Mouse (Mus musculus): ENCODE measurements around the gene Spaca4.

Spaca4 gene

DNA sequence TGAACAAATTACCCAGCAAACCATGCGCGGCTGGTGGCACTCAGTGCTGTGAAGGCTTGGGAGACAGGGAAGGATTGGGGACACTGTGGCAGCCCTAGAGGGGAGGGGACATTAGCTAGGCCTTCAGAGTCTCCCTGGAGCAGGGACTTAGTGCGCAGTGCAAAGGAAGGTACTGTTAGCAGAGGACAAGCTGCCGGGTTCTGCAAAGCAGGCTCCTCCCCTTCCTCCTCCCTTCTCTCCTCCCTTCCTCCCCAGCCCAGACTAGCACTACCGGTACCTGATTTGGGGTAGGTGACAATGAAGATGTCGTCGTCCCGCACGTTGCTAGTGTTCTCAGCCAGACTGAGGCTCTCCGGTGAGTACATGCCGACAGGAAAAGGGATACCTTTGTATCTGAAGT is 16.2 kb upstream of the Spaca4 start:
- no peak for TF ChIP-seq GATA4 (IDR thresholded peaks at IDR 0.05; ENCODE audit: insufficient replicate concordance, low read length)

DNA sequence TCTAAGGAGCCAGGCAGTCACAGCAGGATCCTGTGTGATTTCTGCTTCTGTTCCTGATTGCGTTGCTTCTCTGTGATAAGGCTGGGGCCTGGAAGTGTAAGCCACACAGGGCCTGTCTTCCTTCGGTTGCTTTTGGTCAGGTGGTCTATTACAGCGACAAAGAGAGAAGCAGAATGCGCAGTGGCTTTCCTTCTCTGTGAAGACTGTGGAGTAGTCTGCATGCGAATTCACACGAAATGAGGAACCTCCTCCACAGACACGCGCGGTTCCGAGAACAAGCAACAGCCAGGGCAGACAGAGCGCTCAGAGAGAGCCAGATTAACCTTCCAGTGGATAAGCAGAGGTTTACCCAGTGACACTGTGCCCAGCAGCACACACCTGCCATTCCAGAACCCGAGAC is 15.7 kb upstream of the Spaca4 start:
- no peak for TF ChIP-seq GATA4 (IDR thresholded peaks at IDR 0.05; ENCODE audit: insufficient replicate concordance, low read length)

DNA sequence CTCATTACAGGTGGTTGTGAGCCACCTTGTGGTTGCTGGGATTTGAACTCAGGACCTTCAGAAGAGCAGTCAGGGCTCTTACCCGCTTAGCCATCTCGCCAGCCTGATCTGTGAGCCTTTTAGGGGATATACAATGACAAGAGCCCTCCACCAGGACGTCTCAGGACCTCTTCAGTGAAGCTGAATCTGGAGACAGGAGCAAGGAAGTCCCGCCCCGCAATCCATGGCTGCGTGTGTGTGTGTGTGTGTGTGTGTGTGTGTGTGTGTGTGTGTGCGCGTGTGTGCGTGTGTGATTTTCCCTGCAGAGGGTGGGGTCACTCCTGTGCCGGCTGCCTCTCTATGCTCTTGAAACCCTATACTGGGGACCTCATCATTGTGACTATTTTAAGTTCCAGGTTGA is 14.2 kb upstream of the Spaca4 start:
- no peak for TF ChIP-seq GATA4 (IDR thresholded peaks at IDR 0.05; ENCODE audit: insufficient replicate concordance, low read length)

DNA sequence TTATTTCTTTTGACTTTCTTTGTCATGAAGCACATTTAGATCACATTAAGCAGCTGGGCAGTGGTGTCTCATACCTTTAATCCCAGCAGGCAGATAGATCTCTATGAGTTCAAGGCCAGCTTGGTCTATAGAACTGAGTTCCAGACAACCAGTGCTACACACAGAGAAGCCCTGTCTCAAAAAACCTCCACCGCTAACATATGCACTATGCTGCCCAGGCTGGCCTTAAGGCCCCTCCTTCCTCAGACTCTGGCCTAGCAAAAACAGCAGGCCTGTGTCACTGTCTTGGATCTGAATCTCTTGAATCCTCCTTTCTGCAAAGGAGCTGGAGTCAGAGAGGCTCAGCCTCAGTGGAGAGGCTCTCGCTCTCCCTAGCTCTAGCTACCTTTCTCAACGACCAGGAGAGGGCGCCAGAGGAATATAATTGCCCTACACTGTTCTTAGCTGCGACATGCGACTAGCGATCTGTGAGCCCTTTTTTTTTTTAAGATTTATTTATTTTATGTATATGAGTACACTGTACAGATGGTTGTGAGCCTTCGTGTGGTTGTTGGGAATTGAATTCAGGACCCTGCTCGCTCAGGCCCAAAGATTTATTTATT is 13.7 kb upstream of the Spaca4 start:
- TF ChIP-seq GATA4 (IDR thresholded peaks at IDR 0.05; ENCODE audit: insufficient replicate concordance, low read length) = no peak

DNA sequence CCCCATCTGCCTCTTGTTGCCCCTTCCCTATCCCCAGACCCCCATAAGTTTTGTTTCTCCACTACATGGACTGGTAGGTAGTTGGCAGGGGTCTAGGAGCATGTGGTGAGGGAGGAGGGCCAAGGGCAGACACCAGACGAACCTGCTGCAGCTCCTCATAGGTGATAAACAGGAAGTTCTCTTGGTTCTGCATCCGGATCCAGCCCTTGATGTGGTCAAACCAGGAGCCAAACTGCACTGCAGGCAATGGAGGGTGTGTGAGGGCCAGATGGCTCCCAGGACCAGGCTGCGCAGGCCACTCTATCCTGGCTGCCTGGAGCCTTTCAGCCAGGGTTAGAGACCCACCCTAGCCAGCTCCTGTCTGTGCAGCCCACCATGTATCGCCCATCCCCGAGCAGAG is 7.9 kb upstream of the Spaca4 start:
- TF ChIP-seq GATA4 (IDR thresholded peaks at IDR 0.05; ENCODE audit: insufficient replicate concordance, low read length) = no peak

DNA sequence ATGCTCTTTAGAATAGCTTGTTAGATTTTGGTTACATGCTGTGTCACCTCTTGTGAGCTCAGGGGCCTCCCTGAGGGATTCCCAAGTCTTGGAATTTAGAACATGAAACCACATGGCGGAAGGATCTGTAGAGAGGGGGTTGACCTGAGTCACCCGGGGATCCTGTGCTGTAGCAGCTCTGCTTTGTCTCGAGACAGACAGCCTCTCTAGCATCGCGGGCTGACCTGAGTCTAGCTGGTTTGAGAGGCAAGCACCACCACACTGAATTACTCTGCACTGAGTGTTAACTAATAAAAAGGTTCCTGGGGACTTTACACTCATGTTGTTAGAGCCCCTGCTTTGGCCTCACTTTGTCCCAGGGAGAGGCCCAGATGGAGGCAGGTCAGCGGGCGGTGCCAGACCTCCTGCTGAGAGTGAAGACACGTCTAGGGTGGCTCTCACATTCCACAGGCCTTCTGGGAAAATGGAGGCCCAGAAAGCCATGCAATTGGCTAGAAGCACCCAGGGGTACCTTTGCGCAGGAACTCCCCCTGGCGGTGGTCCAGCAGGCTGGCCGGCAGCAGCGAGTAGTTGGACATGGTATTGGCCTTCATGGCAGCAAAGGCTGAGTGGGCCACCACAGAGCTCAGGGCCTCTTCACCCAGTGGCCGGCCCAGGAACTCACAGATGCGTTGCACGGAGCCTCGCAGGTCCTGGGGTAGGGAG is 5.3 kb upstream of the Spaca4 start:
- no peak for TF ChIP-seq GATA4 (IDR thresholded peaks at IDR 0.05; ENCODE audit: insufficient replicate concordance, low read length)

DNA sequence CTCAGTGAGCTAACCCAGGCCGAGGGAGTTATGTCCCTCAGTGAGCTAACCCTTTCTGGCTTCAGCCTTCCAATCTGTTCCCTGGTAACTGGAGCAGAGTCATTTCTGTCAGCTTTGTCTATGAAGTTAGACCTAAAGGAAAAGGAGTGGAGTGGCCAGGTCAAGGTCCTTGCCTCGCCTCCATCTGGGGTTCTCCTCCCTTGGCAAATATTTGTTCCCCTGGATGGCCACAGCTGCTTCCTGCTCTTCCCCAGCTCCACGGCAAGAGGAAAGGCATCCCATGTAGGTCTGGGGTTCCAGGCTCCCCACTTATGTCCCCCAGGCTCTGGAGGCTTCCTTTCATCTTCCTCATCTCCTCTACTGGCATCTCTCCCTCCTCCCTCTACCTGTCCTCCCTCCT is 2.0 kb upstream of the Spaca4 start:
- no peak for TF ChIP-seq GATA4 (IDR thresholded peaks at IDR 0.05; ENCODE audit: insufficient replicate concordance, low read length)

DNA sequence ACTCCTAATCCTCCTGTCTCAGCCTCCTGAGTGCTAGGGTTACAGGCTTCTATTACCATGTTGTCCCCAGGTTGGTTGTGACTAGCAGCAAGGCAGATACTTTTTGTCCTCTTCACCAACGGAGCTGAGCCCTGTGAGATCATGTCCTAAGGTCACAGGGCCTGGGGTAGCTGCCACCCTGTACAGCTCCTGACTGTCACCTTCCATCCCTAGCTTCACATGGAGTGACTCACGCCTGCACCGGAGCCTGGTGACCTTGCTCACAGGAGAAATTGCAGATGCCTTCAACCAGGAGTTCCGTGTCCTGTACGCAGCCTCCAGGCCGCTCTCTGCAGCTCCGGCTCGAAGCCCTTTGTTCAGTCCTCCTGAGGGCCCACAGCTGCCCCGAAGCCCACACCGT is 806 bp upstream of the Spaca4 start:
- no peak for TF ChIP-seq GATA4 (IDR thresholded peaks at IDR 0.05; ENCODE audit: insufficient replicate concordance, low read length)

DNA sequence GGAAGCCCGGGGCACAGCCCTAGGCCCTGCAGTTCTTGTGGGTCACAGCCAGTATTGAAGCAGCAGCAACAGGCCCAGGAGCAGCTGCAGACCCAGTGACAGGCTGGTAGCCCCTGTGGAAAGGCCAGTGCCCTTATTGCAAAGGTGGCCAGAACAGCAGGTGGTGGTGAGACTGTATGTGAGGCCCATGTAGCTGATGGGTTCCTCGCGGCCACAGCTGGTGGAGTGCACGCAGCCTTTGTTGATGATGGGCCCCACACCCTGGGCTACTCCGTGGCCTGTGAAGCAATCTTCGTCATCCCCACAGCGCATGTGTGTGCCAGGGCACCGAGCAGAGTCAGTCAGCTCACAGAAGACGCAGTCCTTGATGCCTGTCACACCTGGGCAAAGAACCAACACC is 462 bp downstream of the Spaca4 start:
- no peak for TF ChIP-seq GATA4 (IDR thresholded peaks at IDR 0.05; ENCODE audit: insufficient replicate concordance, low read length)

DNA sequence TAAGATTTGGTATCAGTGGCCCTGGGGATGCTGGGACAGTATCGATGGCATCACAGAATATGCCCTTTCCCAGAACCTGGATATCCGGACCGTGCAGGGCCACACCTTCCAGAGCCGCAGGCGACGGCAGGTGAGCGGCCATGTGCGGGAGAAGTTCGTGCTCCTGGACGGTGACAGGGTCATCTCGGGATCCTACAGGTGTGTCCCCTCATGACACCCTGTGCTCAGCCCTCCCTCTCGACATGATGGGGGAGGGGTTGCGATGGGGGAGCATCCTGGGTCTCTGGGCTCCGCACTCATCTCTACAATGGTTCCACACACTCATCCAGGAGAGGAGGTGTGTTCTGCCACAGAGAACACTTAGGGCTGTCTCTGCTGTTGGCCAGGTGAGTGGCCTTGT is 1.8 kb downstream of the Spaca4 start:
- no peak for TF ChIP-seq GATA4 (IDR thresholded peaks at IDR 0.05; ENCODE audit: insufficient replicate concordance, low read length)

DNA sequence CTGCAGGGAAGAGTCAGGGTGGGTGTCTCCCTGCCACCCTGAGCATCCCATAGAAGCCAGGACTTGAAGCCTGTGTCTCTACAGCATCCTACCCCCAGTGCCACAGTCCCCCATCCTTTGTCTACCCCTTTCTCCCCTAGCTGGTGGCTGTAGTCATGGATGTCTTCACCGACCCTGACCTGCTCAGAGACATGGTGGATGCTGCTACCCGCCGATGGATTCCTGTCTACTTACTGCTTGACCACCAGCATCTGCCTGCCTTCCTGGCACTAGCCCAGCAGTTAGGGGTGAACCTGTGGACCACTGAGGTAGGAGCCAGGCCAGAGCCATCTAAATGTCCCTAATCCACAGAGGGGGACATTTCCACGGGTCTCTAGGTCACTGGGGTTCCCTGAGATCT is 2.3 kb downstream of the Spaca4 start:
- no peak for TF ChIP-seq GATA4 (IDR thresholded peaks at IDR 0.05; ENCODE audit: insufficient replicate concordance, low read length)

DNA sequence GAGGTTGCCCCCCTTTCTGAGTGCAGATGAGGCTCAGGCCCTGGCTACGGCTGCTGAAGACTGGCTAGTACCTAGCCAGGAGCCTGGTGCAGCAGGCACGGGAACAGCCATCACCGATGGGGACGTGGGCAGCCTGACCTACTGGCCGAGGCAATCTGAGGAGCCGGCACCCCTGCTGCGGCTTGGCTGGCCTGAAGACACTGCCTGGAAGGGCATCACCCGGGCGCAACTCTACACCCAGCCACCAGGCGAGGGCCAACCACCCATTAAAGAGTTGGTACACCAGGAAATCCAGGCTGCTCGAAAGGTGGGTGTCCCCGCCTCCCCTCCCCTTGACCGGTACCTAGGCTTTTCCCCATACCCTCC is 3.3 kb downstream of the Spaca4 start:
- no peak for TF ChIP-seq GATA4 (IDR thresholded peaks at IDR 0.05; ENCODE audit: insufficient replicate concordance, low read length)

DNA sequence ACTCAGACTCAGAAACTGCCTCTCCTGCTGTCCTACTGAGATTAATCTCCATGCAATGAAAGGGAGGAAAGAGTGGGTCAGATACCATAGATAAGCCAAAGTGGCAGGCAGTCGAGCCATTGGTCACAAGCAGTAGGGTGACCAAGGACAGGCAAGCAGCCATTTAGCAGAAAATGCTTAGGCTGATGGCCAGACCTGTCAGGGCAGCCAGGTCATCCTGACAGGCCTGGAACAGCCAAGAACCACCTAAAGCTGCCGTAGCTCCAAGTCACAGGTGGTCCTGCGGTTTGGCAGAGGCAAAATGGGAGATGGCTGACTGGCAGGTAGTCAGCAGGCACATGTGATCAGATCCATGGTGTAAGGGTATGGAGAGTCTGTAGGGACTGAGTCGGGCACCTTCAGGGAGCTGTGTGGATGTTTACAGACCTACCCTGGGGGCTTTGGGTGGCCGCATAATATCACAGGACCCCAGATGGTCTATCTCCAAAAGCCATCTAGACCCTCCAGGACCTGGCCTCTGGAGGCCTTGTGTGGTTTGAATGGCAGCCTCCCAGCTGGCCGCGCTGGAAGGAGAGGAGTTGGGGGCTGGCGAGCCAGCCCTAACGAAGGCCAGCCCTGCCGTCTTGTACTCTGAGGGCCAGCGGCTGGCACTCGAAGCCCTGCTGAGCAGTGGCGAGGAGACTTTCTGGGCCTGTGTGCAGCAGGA is 3.8 kb downstream of the Spaca4 start:
- TF ChIP-seq GATA4 (IDR thresholded peaks at IDR 0.05; ENCODE audit: insufficient replicate concordance, low read length) = no peak

DNA sequence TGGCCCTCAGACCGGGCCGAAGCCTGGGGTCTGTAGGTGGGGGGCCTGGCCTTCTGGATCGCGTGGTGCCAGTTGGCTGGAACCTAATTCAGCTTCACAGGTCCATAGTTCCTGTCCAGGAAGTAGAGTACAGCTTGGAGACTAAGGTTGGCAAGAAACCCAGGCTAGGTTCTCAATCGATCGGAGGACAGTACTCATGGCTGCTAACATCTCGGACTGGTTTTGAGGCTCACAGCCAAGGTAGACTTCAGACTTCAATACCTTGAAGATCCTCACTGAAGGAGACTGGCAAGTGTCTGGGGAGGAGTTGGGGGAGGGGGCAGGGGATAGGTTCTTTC is 4.4 kb downstream of the Spaca4 start:
- TF ChIP-seq GATA4 (IDR thresholded peaks at IDR 0.05; ENCODE audit: insufficient replicate concordance, low read length) = no peak

DNA sequence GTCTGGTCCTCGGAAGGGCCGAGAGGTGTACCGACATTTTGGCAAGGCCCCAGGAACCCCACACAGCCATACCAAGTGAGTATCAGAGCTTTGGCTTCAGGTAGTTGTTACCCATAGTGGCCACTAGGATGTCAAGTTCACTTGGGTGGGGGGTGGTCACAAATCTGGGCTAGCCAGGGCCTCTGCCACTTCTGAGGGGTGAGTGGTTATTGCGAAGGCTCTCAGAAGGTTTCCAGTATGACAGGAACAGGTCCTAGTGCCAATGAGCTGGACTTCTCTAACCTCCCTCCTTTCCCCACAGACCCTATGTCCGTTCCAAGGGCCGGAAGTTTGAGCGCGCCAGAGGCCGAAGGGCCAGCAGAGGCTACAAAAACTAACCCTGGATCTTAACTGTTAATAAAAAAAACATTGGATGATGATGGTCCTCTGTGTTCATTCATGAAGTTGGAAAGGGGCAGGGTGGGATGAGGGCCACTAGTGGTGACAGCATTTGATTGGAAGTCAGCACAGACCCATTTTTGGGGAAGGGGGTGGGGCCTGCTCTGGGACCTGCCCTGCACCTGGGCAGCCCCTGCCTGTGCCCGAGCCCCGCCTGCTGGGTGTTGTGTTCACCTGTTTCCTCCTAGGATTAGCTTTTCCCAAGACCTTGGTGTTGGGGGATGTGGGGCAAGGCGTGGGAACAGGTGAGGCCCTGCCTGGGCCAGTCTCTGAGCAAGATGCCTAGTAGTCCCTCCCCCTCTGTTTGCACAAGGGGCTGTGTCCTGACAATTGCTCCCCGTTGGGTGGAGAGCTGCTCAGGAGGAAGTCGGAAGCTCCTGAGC is 5.0 kb downstream of the Spaca4 start, which contains the start of gene Fam83e:
Gene Fam83e (plus strand): TSS at position 800 of the 821 bp plus-strand sequence.
- TF ChIP-seq GATA4 (IDR thresholded peaks at IDR 0.05; ENCODE audit: insufficient replicate concordance, low read length) = no peak
